Mouse (Mus musculus) urinary bladder, adult 2 months (tissue): ENCODE results near the gene Wdsub1. TPM values are rescaled to one million over a fixed set of nuclear protein-coding genes. Genes with fewer than 3 reads are reported as not detected.

Source experiments
- DNase-seq: peaks from one replicate; pipeline ENCODE4 v3.0.0; 2022; ENCODE audit warnings: low spot score
- polyA plus RNA-seq: library from polyadenylated mRNA; depleted of rRNA; stranded (reverse); fragments of >200 nt; gene quantifications from 2 replicates; pipeline ENCODE4 v1.2.3, GENCODE M21; 2012

The Wdsub1 gene
- polyA plus RNA-seq, 1 experiment: 82.0 TPM

GRCm38 (mm10) chr2:59841944-59842343, 40.4 kb downstream of the Wdsub1 start:
- no peak for DNase-seq

GRCm38 (mm10) chr2:59841189-59841939, 41.0 kb downstream of the Wdsub1 start:
- DNase-seq: no peak

GRCm38 (mm10) chr2:59840191-59840590, 42.2 kb downstream of the Wdsub1 start:
- DNase-seq: no peak

- no peak for DNase-seq
Measured at GRCm38 (mm10) chr2:59839755-59840154, 42.6 kb downstream of the Wdsub1 start.

- DNase-seq: no peak
Measured at GRCm38 (mm10) chr2:59838825-59839224, 43.6 kb downstream of the Wdsub1 start.

GRCm38 (mm10) chr2:59831831-59832230, 50.6 kb downstream of the Wdsub1 start:
- DNase-seq: no peak

- DNase-seq: no peak
Measured at GRCm38 (mm10) chr2:59830940-59831339, 51.5 kb downstream of the Wdsub1 start.

GRCm38 (mm10) chr2:59830151-59830550, 52.2 kb downstream of the Wdsub1 start:
- no peak for DNase-seq

- no peak for DNase-seq
Measured at GRCm38 (mm10) chr2:59829718-59830117, 52.7 kb downstream of the Wdsub1 start.

GRCm38 (mm10) chr2:59828777-59829508, 53.4 kb downstream of the Wdsub1 start:
- no peak for DNase-seq

- no peak for DNase-seq
Measured at GRCm38 (mm10) chr2:59828103-59828655, 54.2 kb downstream of the Wdsub1 start.

GRCm38 (mm10) chr2:59825380-59825779, 57.0 kb downstream of the Wdsub1 start:
- DNase-seq: no peak

GRCm38 (mm10) chr2:59824289-59824688, 58.1 kb downstream of the Wdsub1 start:
- no peak for DNase-seq

- no peak for DNase-seq
Measured at GRCm38 (mm10) chr2:59821044-59821443, 61.3 kb downstream of the Wdsub1 start.

- DNase-seq: no peak
Measured at GRCm38 (mm10) chr2:59820088-59820487, 62.3 kb downstream of the Wdsub1 start.

GRCm38 (mm10) chr2:59819415-59819814, 63.0 kb downstream of the Wdsub1 start:
- DNase-seq: no peak

- no peak for DNase-seq
Measured at GRCm38 (mm10) chr2:59818663-59819062, 63.7 kb downstream of the Wdsub1 start.

- no peak for DNase-seq
Measured at GRCm38 (mm10) chr2:59814997-59815396, 67.4 kb downstream of the Wdsub1 start.

GRCm38 (mm10) chr2:59813457-59813856, 68.9 kb downstream of the Wdsub1 start:
- DNase-seq: no peak

- DNase-seq: no peak
Measured at GRCm38 (mm10) chr2:59812641-59813040, 69.8 kb downstream of the Wdsub1 start.

GRCm38 (mm10) chr2:59811247-59811646, 71.1 kb downstream of the Wdsub1 start:
- DNase-seq: no peak

GRCm38 (mm10) chr2:59810039-59810438, 72.4 kb downstream of the Wdsub1 start:
- no peak for DNase-seq

- DNase-seq: no peak
Measured at GRCm38 (mm10) chr2:59808608-59809007, 73.8 kb downstream of the Wdsub1 start.
